In the genomic region with DNA sequence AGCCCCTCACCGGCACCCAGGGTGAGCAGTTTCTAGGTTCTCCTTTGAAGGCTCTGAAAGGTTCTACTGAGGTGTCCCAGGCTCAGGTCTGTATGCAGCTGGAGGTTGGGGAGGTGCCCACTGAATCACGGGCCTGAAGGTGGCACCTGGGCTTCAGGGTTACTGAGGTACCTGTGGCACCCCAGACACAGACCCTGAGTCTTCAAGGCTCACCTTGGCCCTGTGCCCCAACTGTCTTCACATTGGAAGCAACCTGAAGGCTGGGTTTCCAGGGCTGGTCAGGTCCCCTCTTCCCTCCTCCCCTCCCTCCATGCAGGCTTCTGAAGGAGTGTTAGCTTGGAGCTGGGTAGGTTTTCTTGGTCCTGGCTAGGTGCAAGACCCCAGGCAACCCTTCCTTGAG, we compare ENCODE assay signal across 22 mouse cellular contexts. TPM values are rescaled to one million over a fixed set of nuclear protein-coding genes. Genes with fewer than 3 reads are reported as not detected.
DNase-seq lines count a peak whose midpoint lies in the region; ATAC-seq and TF ChIP-seq lines count a peak whose summit lies in the region.
"Had no signal": no experiment of that assay in that cellular context is flagged by ENCODE, and none has a peak within 500 bp of the region (broad histone marks: within the 10 kb centered on the region; RNA-seq: fewer than 3 reads in every experiment).

No protein-coding gene starts in this region.

- no peak for TF ChIP-seq CTCF in heart, postnatal 0 days (IDR thresholded peaks at IDR 0.05; ENCODE audit: low read depth)

- peaks cover 8% of the 10 kb centered on the region for H3K27me3 ChIP-seq in heart, embryonic 11.5 days (ENCODE audit: control insufficient read depth, insufficient read depth, low read length)
- H3K27me3 ChIP-seq in heart, postnatal 0 days (ENCODE audit: control insufficient read depth, insufficient read depth, low read length), result no peaks in the 10 kb centered on the region

- peak; percentile 14 for DNase-seq in gastrocnemius, postnatal 10 days
- DNase-seq in gastrocnemius, adult 8-10 months (ENCODE audit: low spot score in 2 of 2), result no peak
- DNase-seq in heart, adult 8-10 months (ENCODE audit: low spot score), result no peak
- DNase-seq in heart, postnatal 0 days (ENCODE audit: low spot score), result no peak
- DNase-seq in heart, postnatal 14 days, result no peak
- DNase-seq: adrenal gland, adult 2 months; adrenal gland, postnatal 14 days; cerebellum, adult 18-20 months; cerebellum, adult 9-10 months; kidney, adult 2 months had no signal

- no peak overlapping the region for H3K9ac ChIP-seq in heart, embryonic 11.5 days (ENCODE audit: low read depth, low read length)
- H3K9ac ChIP-seq in heart, postnatal 0 days (replicated peaks; ENCODE audit: low read depth, low read length), result no peak overlapping the region
- H3K9ac ChIP-seq: forebrain, embryonic 13.5 days; hindbrain, embryonic 12.5 days; hindbrain, embryonic 15.5 days had no signal

- no peak for ATAC-seq in heart, embryonic 11.5 days (replicated peaks; ENCODE audit: insufficient number of reproducible peaks, low FRiP score, low TSS enrichment)
- no peak for ATAC-seq in heart, postnatal 0 days (ENCODE audit: insufficient read depth, low read depth)
- ATAC-seq: CD4-positive, CD25-positive, alpha-beta regulatory T cell, adult 4 months; forebrain, embryonic 13.5 days; forebrain, embryonic 16.5 days had no signal

- no peak overlapping the region for H3K4me2 ChIP-seq in heart, embryonic 11.5 days
- no peak overlapping the region for H3K4me2 ChIP-seq in heart, postnatal 0 days (ENCODE audit: low read depth, low read length)
- H3K4me2 ChIP-seq: forebrain, embryonic 13.5 days; hindbrain, embryonic 12.5 days; hindbrain, embryonic 15.5 days had no signal

- H3K4me1 ChIP-seq in heart, embryonic 11.5 days (ENCODE audit: control insufficient read depth, insufficient read depth, low read length), result peaks cover 38% of the 10 kb centered on the region
- peaks cover 53% of the 10 kb centered on the region for H3K4me1 ChIP-seq in heart, postnatal 0 days (ENCODE audit: control insufficient read depth, insufficient read depth)

- no peaks in the 10 kb centered on the region for H3K9me3 ChIP-seq in heart, embryonic 11.5 days (replicated peaks; ENCODE audit: control insufficient read depth, low read length)
- no peaks in the 10 kb centered on the region for H3K9me3 ChIP-seq in heart, postnatal 0 days (replicated peaks; ENCODE audit: control insufficient read depth, low read length)
- H3K9me3 ChIP-seq: forebrain, embryonic 10.5 days; forebrain, embryonic 13.5 days; hindbrain, embryonic 12.5 days; hindbrain, embryonic 15.5 days had no signal

- WGBS in heart, embryonic 11.5 days (ENCODE audit: insufficient replicate concordance), result 93% methylated on average over 2 of the region's 2 CpGs
- 92% methylated on average over 2 of the region's 2 CpGs for WGBS in heart, postnatal 0 days

- intact Hi-C loops in heart, postnatal 14 days (cut with DNase I), result no loop called here

- H3K27ac ChIP-seq in heart, embryonic 11.5 days (ENCODE audit: low read depth, low read length), result peak overlapping the region; percentile 10; the same call in 1 of the 2 replicates
- peak overlapping the region; percentile 25; the same call in 1 of the 2 replicates for H3K27ac ChIP-seq in heart, postnatal 0 days (ENCODE audit: low read depth)
- H3K27ac ChIP-seq: forebrain, embryonic 10.5 days; forebrain, embryonic 13.5 days; hindbrain, embryonic 12.5 days; hindbrain, embryonic 15.5 days had no signal

- H3K36me3 ChIP-seq in heart, embryonic 11.5 days (ENCODE audit: control insufficient read depth, insufficient read depth, low read length), result peaks cover 13% of the 10 kb centered on the region
- H3K36me3 ChIP-seq in heart, postnatal 0 days (replicated peaks; ENCODE audit: control insufficient read depth, insufficient read depth, low read length), result peaks cover 34% of the 10 kb centered on the region

- no peak overlapping the region for H3K4me3 ChIP-seq in heart, embryonic 11.5 days (ENCODE audit: low read depth, low read length)
- H3K4me3 ChIP-seq in heart, postnatal 0 days (ENCODE audit: low read depth, low read length), result no peak overlapping the region
- H3K4me3 ChIP-seq: forebrain, embryonic 10.5 days; forebrain, embryonic 13.5 days; heart, adult 2 months; hindbrain, embryonic 12.5 days; hindbrain, embryonic 15.5 days had no signal

- no peak for TF ChIP-seq EP300 in heart, postnatal 0 days (IDR thresholded peaks at IDR 0.05; ENCODE audit: low read depth)

RNA-seq across cellular contexts. Expression of a gene that starts 2.0 kb away (rescaled TPM):
- total RNA-seq in gastrocnemius, postnatal 10 days (2021), result 100 to 1,000 TPM; 585 to 712 TPM
- total RNA-seq in gastrocnemius, adult 8-10 months (2022), result 1,000 to 10,000 TPM; 3,817 to 5,138 (median 4,616) TPM
- 149 and 151 TPM in 2 replicates for polyA plus RNA-seq in heart, embryonic 11.5 days (2014; fragmentation: Nextera tagmentation; extraction: Ambion mirVana)
- 1,000 to 10,000 TPM; 2,176 to 4,520 (median 3,450) TPM for total RNA-seq in heart, adult 8-10 months (2022)
- total RNA-seq in heart, postnatal 0 days (2014; rRNA removed; ENCODE audit: low replicate concordance), result 293 and 299 TPM in 2 replicates
- 455 and 518 TPM in 2 replicates for polyA plus RNA-seq in heart, postnatal 0 days (2015; fragmentation: Nextera tagmentation; extraction: Ambion mirVana)
- 100 to 1,000 TPM; 841 to 967 TPM for total RNA-seq in heart, postnatal 14 days (2021)
- total RNA-seq: hematopoietic stem cell, adult 5-6 weeks; MEL had no signal
- polyA plus RNA-seq: CD4-positive, CD25-positive, alpha-beta regulatory T cell, adult 4 months; hindbrain, embryonic 15.5 days; intestine, embryonic 14.5 days had no signal

RNA-seq across cellular contexts. Expression of a gene that starts 4.6 kb away (rescaled TPM):
- total RNA-seq in gastrocnemius, postnatal 10 days (2021), result under 1 TPM; 0.28 to 0.77 TPM
- 1 to 10 TPM; 2.7 to 6.6 (median 3.8) TPM for total RNA-seq in gastrocnemius, adult 8-10 months (2022)
- polyA plus RNA-seq in heart, embryonic 11.5 days (2014; fragmentation: Nextera tagmentation; extraction: Ambion mirVana), result 3.9 and 4.8 TPM in 2 replicates
- total RNA-seq in heart, adult 8-10 months (2022), result 1 to 10 TPM in 3 of 4 experiments, not detected in 1; 1.2 to 1.6 (median 1.4) TPM
- 4.2 TPM in 1 of 2 replicates, not detected in the other for total RNA-seq in heart, postnatal 0 days (2014; rRNA removed; ENCODE audit: low replicate concordance)
- polyA plus RNA-seq in heart, postnatal 0 days (2015; fragmentation: Nextera tagmentation; extraction: Ambion mirVana), result 0.26 TPM in 1 of 2 replicates, not detected in the other
- total RNA-seq in heart, postnatal 14 days (2021), result under 1 TPM; 0.41 to 0.61 TPM
- total RNA-seq: hematopoietic stem cell, adult 5-6 weeks; MEL had no signal
- polyA plus RNA-seq: CD4-positive, CD25-positive, alpha-beta regulatory T cell, adult 4 months; forebrain, embryonic 10.5 days; forebrain, embryonic 13.5 days; intestine, embryonic 14.5 days; intestine, postnatal 0 days; kidney, adult 2 months had no signal

RNA-seq across cellular contexts. Expression of a gene that starts 18.6 kb away (rescaled TPM):
- 1 to 10 TPM; 3.2 to 3.5 TPM for total RNA-seq in gastrocnemius, postnatal 10 days (2021)
- total RNA-seq in gastrocnemius, adult 8-10 months (2022), result 1 to 10 TPM; 1.8 to 2.5 (median 2.2) TPM
- 10.6 and 13.7 TPM in 2 replicates for polyA plus RNA-seq in heart, embryonic 11.5 days (2014; fragmentation: Nextera tagmentation; extraction: Ambion mirVana)
- total RNA-seq in heart, adult 8-10 months (2022), result 1 to 10 TPM; 8.2 to 9.6 (median 8.9) TPM
- 35.7 and 46.0 TPM in 2 replicates for total RNA-seq in heart, postnatal 0 days (2014; rRNA removed; ENCODE audit: low replicate concordance)
- 15.9 and 18.2 TPM in 2 replicates for polyA plus RNA-seq in heart, postnatal 0 days (2015; fragmentation: Nextera tagmentation; extraction: Ambion mirVana)
- 10 to 100 TPM; 11.7 to 11.9 TPM for total RNA-seq in heart, postnatal 14 days (2021)

RNA-seq across cellular contexts. Expression of a gene that starts 23.5 kb away (rescaled TPM):
- 10 to 100 TPM; 11.4 to 12.1 TPM for total RNA-seq in gastrocnemius, postnatal 10 days (2021)
- total RNA-seq in gastrocnemius, adult 8-10 months (2022), result 10 to 100 TPM; 12.0 to 18.2 (median 13.9) TPM
- polyA plus RNA-seq in heart, embryonic 11.5 days (2014; fragmentation: Nextera tagmentation; extraction: Ambion mirVana), result 39.6 and 40.6 TPM in 2 replicates
- total RNA-seq in heart, adult 8-10 months (2022), result 10 to 100 TPM; 17.2 to 28.8 (median 23.7) TPM
- 44.8 and 53.6 TPM in 2 replicates for total RNA-seq in heart, postnatal 0 days (2014; rRNA removed; ENCODE audit: low replicate concordance)
- 34.7 and 35.3 TPM in 2 replicates for polyA plus RNA-seq in heart, postnatal 0 days (2015; fragmentation: Nextera tagmentation; extraction: Ambion mirVana)
- total RNA-seq in heart, postnatal 14 days (2021), result 10 to 100 TPM; 21.7 to 23.3 TPM

RNA-seq across cellular contexts. Expression of a gene that starts 30.6 kb away (rescaled TPM):
- 1 to 10 TPM; 7.2 to 8.7 TPM for total RNA-seq in gastrocnemius, postnatal 10 days (2021)
- 1 to 10 TPM; 1.3 to 1.5 (median 1.4) TPM for total RNA-seq in gastrocnemius, adult 8-10 months (2022)
- 48.0 and 56.4 TPM in 2 replicates for polyA plus RNA-seq in heart, embryonic 11.5 days (2014; fragmentation: Nextera tagmentation; extraction: Ambion mirVana)
- 1 to 10 TPM; 5.4 to 9.1 (median 8.0) TPM for total RNA-seq in heart, adult 8-10 months (2022)
- total RNA-seq in heart, postnatal 0 days (2014; rRNA removed; ENCODE audit: low replicate concordance), result 23.2 and 31.4 TPM in 2 replicates
- 15.5 and 16.8 TPM in 2 replicates for polyA plus RNA-seq in heart, postnatal 0 days (2015; fragmentation: Nextera tagmentation; extraction: Ambion mirVana)
- total RNA-seq in heart, postnatal 14 days (2021), result 10 to 100 TPM; 11.3 TPM
- total RNA-seq: hematopoietic stem cell, adult 5-6 weeks; MEL had no signal
